Mouse (Mus musculus): ENCODE measurements at regions not wholly inside any gene's neighbourhood (a gene's known extent, or its start where the extent isn't known, plus 50 kb on each side); places are given as distances from the start of the nearest gene placed in this dataset.

DNA sequence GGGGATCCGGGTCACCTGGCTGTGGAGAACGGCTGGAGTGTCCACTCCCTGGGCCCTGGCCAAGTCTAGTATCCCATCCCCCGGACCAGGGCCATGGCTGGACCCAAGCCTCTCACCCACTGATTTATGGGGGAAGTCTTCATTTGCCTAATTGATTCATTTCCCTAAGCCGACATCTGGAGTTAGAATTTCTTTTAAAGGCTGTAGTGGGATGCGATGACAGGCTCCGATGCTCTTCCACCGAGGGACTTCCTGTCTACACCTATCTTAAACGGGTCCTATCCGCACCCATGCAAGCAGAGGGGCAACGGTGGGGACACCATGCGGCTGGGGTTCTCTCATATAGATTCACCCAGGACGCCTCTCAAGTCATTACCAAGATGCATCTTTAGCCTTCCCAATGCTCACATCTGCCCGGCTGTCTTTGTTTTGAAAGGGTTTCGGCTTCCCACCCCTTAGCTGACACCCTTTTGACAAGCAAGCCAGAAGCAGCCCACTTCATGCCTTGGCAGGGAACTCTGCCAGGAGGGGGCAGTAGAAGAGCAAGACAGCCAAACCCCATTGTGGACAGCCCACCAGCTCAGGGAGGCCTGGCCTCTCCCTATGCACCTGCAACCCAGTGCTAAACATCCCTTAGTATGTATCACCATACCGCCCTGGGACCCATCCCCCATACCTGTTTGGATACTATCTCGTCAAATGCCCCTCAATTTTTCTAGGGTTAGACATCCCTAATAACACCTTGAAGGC is 402.4 kb upstream of the 3110018I06Rik start:
- in situ Hi-C loops (cut with MboI; ENCODE audit: low pct_unique_long_range_greater_than_20kb in 1 of 2, low sequenced_read_pairs in 2 of 2, unreplicated experiment in 1 of 2): no loop called here

DNA sequence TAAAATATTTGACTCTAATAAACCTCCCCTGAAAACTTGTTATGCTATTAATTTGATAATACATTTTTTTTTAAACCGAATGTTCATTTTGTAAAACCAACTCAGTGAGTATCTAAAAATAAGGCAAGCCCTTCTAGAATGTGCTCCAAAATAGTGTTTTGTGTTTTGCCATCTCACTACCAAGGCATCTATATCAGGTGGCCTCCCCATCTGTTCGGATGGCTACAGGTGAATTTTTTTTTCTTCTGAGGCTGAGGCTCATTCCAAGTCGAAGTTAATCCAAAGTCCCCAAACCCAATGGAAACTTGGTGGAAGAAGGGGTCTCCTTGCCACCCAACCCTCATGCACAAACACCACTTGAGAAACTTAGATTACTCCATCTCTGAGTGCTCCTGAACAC is 396.3 kb upstream of the 3110018I06Rik start:
- in situ Hi-C loops (cut with MboI; ENCODE audit: low pct_unique_long_range_greater_than_20kb in 1 of 2, low sequenced_read_pairs in 2 of 2, unreplicated experiment in 1 of 2): no loop called here

DNA sequence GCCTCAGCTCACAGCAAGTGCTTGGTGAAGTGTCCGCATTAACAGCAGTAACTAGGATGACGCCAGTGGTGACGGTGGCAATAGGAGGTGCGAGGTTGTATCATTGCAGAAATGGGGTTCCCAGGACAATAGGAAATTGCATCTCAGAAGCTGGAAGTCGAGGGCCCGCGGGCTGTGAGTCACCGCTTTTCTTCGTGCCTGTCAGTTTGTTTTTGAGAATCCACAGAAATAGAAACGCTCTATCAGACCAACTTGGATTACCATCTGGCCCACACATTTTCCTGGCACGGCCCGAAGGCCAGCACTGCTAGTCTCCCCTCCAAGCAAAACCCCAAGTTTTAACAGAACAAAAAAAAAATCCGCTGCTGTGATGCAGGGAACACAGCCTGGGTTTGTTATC is 395.1 kb upstream of the 3110018I06Rik start:
- in situ Hi-C loops (cut with MboI; ENCODE audit: low pct_unique_long_range_greater_than_20kb in 1 of 2, low sequenced_read_pairs in 2 of 2, unreplicated experiment in 1 of 2): no loop called here

DNA sequence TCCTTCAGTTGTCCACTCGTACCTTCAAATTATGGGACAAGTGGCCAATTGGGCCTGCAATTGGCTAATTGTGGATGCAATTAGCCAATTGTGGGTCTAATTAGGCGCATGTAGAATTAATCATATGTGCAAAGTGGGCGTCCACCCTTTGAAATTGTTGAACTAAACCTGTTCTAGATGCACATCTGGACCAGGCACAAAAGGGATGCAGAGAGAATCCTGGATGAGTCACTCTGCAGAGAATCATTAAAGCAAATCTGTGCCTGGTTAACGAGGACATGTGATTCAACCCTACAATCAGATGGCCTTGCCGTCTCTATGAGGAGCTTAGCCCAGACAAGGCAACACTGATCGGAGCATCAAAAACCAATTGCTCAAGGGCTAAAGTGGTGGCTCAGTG is 393.0 kb upstream of the 3110018I06Rik start:
- in situ Hi-C loops (cut with MboI; ENCODE audit: low pct_unique_long_range_greater_than_20kb in 1 of 2, low sequenced_read_pairs in 2 of 2, unreplicated experiment in 1 of 2): no loop called here

DNA sequence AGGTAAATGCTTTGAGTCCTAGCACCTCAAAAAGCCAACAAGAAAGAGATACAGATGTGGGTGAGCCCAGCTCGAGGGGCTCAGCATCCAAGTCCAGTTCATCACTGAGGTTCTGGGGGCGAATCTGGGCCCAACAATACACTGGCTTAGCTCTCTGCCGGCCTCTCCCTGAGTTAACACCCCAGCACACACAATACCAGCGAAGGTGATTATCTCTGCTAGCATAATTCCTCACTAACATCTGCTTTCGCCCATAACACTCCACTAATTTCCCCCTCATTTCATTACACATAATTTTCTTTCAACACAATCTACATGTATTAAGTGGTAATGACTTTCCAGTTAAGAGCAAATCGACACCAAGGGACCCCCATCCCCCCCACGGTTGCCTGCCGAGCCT is 383.9 kb upstream of the 3110018I06Rik start:
- in situ Hi-C loops (cut with MboI; ENCODE audit: low pct_unique_long_range_greater_than_20kb in 1 of 2, low sequenced_read_pairs in 2 of 2, unreplicated experiment in 1 of 2): no loop called here

DNA sequence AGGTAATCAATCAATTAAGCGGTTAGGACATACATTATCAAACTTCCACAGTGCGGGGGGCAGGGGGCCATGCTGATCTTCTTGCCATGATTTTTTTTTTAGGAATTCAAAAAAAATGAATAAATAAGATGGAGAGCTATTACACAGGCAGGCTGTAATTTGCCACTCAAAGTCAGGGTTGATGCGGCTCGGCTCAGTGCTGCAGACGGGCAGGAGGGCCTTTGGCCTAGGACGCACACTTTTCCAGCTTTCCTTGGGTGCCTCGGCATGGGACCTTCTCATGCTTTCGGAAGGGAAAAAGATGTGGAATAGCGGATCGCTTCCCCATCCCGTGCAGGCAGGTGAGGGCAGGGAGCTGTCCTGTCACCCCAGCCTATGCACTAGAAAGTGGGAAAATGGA is 383.4 kb upstream of the 3110018I06Rik start:
- in situ Hi-C loops (cut with MboI; ENCODE audit: low pct_unique_long_range_greater_than_20kb in 1 of 2, low sequenced_read_pairs in 2 of 2, unreplicated experiment in 1 of 2): no loop called here

DNA sequence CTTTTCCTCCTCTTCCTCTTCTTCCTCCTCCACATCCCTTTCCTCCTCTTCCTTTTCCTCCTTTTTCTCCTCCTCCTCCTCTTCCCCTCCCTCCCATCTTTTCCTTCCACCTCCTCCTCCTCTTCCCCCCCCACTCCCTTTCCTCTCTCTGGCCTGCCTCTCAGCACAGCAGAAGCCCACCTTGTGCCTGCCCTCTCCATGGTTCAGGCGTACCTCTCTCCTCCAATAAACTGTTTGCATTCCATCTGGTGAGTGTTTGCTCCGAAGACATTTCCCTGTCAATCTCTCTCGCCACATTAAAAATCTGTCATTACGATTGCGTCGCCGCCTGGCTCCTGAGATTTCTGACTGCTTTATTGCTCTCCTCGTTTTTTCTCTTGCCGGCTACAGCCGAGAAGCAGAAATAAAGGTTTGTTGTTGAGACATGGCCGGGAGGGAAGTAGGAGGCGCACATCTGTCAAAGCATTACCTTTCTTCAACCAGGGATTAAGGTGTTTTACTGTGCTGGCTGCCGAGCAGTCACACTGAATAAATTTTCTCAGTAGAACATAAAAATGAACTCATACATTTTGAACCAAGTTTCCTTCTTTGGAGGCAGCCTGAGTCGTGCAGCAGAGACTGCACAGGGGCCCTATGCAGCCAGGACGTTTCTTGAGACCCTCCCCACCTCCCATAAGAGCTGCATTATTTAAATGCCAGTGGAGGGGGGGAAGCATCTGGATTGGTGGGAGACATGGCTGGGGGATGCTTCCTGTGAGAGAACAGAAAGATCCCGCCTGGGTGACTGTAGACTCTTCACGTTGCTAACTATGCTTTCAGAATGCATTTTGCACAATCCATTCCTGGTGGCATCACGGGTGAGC is 376.3 kb upstream of the 3110018I06Rik start:
- in situ Hi-C loops (cut with MboI; ENCODE audit: low pct_unique_long_range_greater_than_20kb in 1 of 2, low sequenced_read_pairs in 2 of 2, unreplicated experiment in 1 of 2): no loop called here

DNA sequence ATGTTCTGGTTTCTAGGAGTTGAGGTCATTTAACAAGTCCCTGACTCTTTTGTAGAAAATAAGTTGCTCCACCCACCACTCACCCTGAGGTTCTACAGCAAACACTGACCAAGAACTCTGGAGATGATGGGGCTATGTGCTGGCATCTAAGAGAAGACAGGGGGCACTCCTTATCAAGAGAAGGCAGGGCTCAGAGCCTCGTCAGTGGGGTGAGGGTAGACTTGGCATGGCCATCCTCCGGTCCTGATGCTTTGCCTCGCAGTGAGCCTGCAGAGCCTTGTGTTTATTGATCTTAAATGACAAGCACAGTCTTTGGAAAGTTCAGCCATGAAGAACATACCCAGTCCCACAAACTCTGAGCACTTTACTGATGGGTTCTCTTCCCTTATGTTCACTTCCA is 370.1 kb upstream of the 3110018I06Rik start:
- in situ Hi-C loops (cut with MboI; ENCODE audit: low pct_unique_long_range_greater_than_20kb in 1 of 2, low sequenced_read_pairs in 2 of 2, unreplicated experiment in 1 of 2): no loop called here

DNA sequence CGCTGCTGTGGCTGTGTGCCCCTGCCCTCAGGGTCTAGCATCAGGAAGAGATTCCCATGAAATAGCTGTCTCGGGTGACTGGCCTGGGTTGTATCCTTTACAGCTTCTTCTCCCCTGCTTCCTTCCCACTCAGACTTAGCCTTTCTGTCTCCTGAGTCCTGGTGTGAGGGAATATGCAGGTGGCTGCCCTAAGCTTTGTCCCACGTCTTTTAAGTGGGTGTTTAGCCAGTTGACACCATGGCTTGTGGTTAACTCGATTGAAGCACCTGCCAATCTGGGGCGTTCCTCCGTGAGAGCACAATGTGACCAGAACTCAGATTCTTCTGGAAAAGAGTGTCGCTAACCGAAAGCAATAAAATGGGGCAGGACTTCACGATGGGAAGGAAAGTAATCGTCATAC is 369.4 kb upstream of the 3110018I06Rik start:
- in situ Hi-C loops (cut with MboI; ENCODE audit: low pct_unique_long_range_greater_than_20kb in 1 of 2, low sequenced_read_pairs in 2 of 2, unreplicated experiment in 1 of 2): no loop called here

DNA sequence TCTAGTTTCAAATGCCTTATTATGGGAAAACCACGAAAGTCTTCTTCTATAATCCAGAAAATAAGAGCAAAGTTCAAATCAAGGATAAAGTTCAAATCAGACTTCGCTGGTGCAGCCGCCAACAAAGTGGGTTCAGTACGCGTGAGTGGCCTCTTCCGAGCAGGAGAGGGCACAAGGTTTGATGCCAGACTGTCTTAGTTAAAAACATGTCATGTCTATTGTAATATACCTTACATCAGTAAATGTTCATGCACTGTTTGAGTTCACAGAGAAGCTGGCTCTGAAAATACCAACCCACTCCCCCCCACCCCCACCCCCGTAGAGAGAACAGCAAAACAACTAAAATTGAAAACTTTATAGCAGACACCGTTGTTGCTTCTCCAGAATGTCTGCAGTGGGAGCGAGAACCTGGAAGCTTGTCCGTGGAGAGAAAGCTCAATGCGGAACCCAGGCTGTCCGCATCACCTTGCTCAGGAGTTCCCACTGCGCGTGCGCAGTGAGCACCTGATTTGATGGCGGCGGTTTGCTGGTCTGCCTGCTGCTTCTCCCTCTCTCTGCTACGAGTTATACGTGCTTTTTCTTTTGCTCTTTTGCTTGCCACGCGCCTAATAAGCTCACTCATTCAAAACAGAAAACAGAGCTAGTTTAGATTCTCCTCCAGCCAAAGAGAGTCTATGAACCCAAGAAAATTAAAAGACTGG is 367.8 kb upstream of the 3110018I06Rik start:
- in situ Hi-C loops (cut with MboI; ENCODE audit: low pct_unique_long_range_greater_than_20kb in 1 of 2, low sequenced_read_pairs in 2 of 2, unreplicated experiment in 1 of 2): no loop called here

DNA sequence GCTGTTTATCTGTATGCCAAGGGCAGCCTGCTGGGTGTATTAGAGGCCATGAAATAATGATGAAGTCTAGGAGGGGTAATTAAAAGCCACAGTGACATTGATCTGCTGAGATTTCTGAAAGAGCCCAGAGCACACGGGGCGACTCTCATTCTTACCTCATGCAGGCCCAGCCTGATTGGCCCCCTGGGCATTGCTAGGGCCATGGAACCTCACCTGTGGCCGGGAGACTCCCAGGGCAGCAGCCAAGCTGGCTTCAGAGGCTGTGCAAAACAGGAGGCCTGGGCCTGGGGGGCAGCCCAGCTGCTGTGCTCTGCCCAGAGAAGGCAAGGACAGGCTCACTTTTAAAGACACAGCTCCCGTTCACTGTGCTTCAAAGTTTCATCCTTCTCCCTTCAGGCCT is 366.4 kb upstream of the 3110018I06Rik start:
- in situ Hi-C loops (cut with MboI; ENCODE audit: low pct_unique_long_range_greater_than_20kb in 1 of 2, low sequenced_read_pairs in 2 of 2, unreplicated experiment in 1 of 2): no loop called here

DNA sequence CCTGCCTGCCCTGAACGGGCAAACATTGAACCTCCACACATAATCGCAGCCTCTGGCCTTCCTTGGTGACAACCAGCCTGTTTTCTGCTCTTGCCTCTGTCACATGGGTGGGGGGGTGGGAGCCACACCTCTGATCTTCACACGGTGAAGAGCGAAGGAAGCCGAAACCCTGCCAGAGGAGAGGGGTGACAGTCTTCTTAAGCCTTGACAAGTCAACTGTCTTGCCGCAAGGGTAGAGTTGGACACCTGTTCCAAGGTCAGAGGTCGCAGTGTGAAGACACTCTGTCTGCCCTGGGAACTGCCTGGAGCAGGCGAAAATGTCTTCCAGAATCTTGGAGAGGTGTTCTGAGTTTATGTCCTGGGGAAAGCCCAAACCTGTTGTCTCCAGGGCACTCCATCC is 364.8 kb upstream of the 3110018I06Rik start:
- in situ Hi-C loops (cut with MboI; ENCODE audit: low pct_unique_long_range_greater_than_20kb in 1 of 2, low sequenced_read_pairs in 2 of 2, unreplicated experiment in 1 of 2): no loop called here

DNA sequence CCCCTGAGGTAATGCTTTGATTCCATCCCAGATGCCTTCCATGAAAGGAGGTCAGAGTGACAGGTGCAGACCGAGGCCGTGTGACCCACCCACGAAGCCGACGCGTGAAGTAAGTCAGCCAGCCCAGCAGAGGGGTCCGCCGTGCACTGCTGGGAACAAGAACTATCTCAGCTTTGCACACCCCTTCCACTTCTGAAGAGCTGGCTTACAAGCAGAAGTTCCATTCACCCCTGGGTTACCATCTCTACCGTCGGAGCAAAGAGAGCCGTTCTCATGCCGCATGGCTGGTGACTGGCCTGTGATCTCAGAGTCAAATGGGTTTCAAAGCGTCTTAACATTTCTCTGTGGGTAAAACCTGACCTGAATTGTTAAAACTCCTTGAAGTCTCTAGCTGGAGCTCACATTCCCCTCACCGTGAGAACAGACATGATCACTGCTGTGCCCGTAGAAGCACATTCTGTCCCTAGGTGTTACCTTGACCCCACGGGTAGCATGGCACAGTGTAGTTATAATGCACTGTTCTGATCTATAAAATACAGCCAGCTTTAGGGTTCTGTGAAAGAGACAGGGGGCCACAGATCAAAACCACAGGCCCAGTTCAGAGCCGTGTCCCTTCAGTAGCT is 364.1 kb upstream of the 3110018I06Rik start:
- in situ Hi-C loops (cut with MboI; ENCODE audit: low pct_unique_long_range_greater_than_20kb in 1 of 2, low sequenced_read_pairs in 2 of 2, unreplicated experiment in 1 of 2): no loop called here

DNA sequence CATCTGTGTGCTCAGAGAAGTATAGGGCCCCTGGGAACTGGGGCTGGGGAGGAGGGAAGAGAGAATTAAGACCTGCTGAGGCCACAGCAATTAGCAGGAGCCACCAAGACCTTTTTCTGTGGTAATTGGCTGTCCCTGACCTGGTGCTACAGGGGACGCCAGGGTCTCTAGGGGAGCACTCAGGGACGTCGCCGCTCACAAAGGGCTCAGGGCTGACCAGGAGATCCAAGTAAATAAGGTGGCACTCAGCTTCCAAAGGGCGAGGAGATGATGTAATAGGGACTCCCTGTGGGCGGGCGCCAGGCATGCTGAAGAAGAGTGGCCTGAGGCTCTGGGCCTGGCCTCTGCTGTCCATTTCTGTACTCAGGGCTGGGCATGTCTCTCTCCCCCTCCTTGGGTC is 363.2 kb upstream of the 3110018I06Rik start:
- in situ Hi-C loops (cut with MboI; ENCODE audit: low pct_unique_long_range_greater_than_20kb in 1 of 2, low sequenced_read_pairs in 2 of 2, unreplicated experiment in 1 of 2): no loop called here

DNA sequence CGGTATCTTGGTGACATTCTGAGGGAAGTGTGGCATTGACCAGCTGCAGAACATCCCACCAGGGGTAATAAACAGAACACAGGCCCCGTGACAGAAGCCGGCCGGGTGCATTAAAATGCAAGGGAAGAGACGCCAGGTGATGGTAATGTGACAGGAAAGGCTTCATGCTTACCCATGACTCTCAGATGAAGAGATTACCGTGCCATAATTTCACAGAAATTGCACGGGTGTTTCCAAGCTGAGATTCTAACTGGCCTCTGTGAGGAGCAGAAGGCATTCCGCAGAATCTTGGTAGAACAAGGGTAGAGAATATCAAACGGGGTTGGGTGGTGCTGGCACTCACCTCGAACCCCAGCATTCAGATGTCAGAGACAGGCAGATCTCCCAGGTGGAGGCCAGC is 362.4 kb upstream of the 3110018I06Rik start:
- in situ Hi-C loops (cut with MboI; ENCODE audit: low pct_unique_long_range_greater_than_20kb in 1 of 2, low sequenced_read_pairs in 2 of 2, unreplicated experiment in 1 of 2): no loop called here

DNA sequence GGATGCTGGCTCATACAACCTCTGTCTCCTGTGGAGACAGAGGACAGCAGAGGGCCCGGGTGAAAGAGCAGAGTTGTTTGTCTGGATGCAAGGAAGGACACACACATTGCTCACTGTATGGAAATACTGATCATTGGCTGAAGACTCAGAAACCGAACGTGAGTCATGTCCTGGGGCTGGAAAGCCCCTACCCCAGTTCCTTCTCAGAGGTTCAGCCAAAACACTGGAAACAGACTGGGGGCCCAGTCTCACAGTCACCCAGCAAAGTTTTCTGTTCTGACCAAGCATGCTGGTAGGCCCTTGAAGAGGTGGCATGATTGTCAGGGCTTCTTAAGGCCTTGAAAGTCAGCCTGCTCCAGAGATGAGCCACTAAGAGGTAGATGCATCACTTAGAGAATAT is 360.8 kb upstream of the 3110018I06Rik start:
- in situ Hi-C loops (cut with MboI; ENCODE audit: low pct_unique_long_range_greater_than_20kb in 1 of 2, low sequenced_read_pairs in 2 of 2, unreplicated experiment in 1 of 2): no loop called here

DNA sequence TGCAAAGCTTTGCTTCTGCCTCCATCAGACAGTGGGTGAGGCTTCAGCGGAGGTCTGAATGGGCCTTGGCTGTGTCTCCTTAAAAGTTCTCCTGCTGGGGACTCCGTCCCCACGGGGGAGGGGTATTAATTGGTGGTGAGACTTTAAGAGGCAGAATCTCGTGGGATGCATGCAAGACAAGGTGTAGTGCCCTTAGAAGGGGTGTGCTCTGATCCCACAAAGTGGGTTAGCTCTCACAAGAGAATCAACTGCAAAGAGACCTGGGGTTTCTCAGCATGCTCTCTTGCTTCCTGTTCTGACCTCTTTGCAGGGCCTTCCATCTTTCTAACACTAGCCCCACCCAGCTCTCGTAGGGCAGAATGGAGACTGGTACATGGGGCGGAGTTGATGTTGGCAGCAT is 359.2 kb upstream of the 3110018I06Rik start:
- in situ Hi-C loops (cut with MboI; ENCODE audit: low pct_unique_long_range_greater_than_20kb in 1 of 2, low sequenced_read_pairs in 2 of 2, unreplicated experiment in 1 of 2): no loop called here

DNA sequence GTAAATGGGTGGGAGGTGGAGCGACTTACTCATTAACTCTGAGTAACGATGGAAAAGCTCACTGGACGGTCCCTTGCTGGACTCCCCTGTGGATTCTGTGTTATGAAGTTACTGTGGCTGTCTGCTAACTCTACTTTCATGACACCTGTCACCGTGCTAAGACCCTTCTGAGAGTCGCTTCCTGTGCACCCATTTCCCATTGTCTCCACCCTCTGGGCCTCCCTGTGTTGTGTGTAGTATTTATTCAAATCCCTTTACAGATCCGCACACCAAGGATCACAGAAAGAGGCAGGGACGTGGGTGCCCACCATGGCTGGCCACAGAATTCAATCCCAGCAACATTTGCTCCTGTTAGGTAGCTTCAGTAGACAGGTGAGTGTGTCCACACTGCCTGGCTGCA is 357.1 kb upstream of the 3110018I06Rik start:
- in situ Hi-C loops (cut with MboI; ENCODE audit: low pct_unique_long_range_greater_than_20kb in 1 of 2, low sequenced_read_pairs in 2 of 2, unreplicated experiment in 1 of 2): no loop called here

DNA sequence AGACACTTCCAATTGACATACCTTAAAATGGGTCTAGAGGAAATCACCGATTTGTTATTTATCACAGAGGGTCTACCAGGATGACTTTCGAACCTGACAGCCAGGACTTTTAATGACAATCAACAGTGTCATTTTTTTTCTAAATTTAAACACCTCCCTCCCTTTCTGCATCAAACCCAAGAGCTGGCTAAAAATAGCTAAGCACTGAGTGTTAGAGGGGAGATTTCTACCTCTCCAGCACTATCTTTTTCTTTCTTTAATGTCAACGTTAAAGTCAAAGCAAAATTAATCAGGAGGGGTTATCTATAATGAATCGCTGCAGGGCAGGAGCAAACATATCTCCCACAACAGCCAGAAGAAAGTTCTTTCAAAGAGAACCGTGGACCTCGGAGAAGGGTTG is 356.6 kb upstream of the 3110018I06Rik start:
- in situ Hi-C loops (cut with MboI; ENCODE audit: low pct_unique_long_range_greater_than_20kb in 1 of 2, low sequenced_read_pairs in 2 of 2, unreplicated experiment in 1 of 2): no loop called here
